Mouse (Mus musculus) midbrain, embryonic 15.5 days (tissue): Measurements from ENCODE around the gene Dap. TPM values are rescaled to one million over a fixed set of nuclear protein-coding genes. Genes with fewer than 3 reads are reported as not detected.

ENCODE experiments used
- ATAC-seq: fragments of 200-750 bp; cut with Nextera tagmentation; replicated peaks from 2 replicates; pipeline ENCODE4 v1.8.0; 2017; ENCODE audit warnings: moderate TSS enrichment
- H3K27ac ChIP-seq: fragments of 300-500 bp; sonication (generic); 2 replicates; pipeline ENCODE4 v1.5.1; 2015; ENCODE audit warnings: mild to moderate bottlenecking, inconsistent platforms
- H3K27me3 ChIP-seq: fragments of 300-500 bp; sonication (generic); replicated peaks from 2 replicates; pipeline ENCODE4 v1.6.1; 2015; ENCODE audit warnings: inconsistent platforms
- H3K36me3 ChIP-seq: fragments of 300-500 bp; sonication (generic); replicated peaks from 2 replicates; pipeline ENCODE4 v1.6.1; 2015; ENCODE audit warnings: inconsistent platforms
- H3K4me1 ChIP-seq: fragments of 300-500 bp; sonication (generic); 2 replicates; pipeline ENCODE4 v1.6.1; 2015; ENCODE audit warnings: inconsistent platforms
- H3K4me2 ChIP-seq: fragments of 300-500 bp; sonication (generic); 2 replicates; pipeline ENCODE4 v1.6.1; 2015; ENCODE audit warnings: inconsistent platforms, mild to moderate bottlenecking, moderate library complexity
- H3K4me3 ChIP-seq: fragments of 300-500 bp; sonication (generic); 2 replicates; pipeline ENCODE4 v1.5.1; 2015; ENCODE audit warnings: mild to moderate bottlenecking, inconsistent platforms
- H3K9ac ChIP-seq: fragments of 300-500 bp; sonication (generic); 2 replicates; pipeline ENCODE4 v1.6.1; 2015; ENCODE audit warnings: mild to moderate bottlenecking, inconsistent platforms
- H3K9me3 ChIP-seq: fragments of 300-500 bp; sonication (generic); 2 replicates; pipeline ENCODE4 v1.6.1; 2016; ENCODE audit warnings: inconsistent platforms
- WGBS: fragments of 180-500 bp; shearing (Covaris S2); methylation state at CpG from one replicate; pipeline ENCODE4 v1.1.7; 2015; ENCODE audit warnings: mixed read lengths; 5-methylcytosine and 5-hydroxymethylcytosine counted together
- polyA plus RNA-seq: library from polyadenylated mRNA; unstranded; fragments of >200 nt; fragmentation: Nextera tagmentation; extraction: Ambion mirVana; gene quantifications from 2 replicates; pipeline ENCODE4 v1.2.1, GENCODE M21; 2015

The Dap gene
- polyA plus RNA-seq, 1 experiment from 2014 or later, result 24.8 TPM

DNA sequence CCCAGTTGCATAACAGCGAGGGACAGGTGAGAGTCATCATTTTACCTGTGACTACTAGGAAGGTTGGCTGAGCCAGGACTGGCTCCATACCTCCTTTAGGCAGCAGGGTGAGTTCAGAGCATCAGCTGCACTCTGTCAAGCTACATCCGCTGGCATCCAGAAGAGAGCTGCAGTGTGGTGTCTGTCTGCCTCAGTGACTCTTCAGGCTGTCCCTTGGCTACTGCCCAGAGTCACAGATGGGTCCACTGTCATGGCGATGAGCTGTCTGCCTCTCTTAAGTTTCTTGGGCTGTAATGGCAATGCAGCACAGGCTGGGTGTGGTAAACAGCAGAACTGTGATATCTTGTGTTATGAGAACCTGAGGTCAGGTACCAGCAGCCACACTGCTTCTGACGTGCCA lies 16.1 kb downstream of the Dap start:
- WGBS, result 95% methylated on average over 4 of the region's 4 CpGs
- Histone ChIP-seq H3K36me3 (no peaks in the 10 kb centered on the region), H3K9ac (no peak overlapping the region), H3K4me1 (no peaks in the 10 kb centered on the region), H3K27ac (no peak overlapping the region), H3K4me3 (no peak overlapping the region), H3K27me3 (no peaks in the 10 kb centered on the region), H3K9me3 (no peaks in the 10 kb centered on the region), H3K4me2 (no peak overlapping the region)
- ATAC-seq, result no peak

DNA sequence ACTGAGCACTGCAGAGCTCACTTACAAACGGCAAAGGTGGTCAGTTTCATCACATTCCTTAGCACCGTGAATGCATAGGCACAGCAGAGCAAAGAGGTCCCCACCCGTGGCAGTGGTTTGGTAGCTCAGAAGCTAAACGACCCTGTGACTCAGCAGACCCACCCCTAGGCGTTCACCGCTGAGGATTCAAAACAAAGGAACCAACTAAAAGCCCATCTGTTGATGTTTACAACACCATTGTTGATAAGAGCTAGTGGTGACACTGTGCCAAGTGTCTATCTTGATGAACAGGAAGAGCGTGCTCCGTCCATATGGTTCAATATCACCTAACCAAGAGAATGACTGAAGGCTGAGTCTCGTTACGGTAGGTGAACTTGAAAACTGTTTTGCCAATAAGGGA lies 19.1 kb downstream of the Dap start:
- H3K4me2 ChIP-seq, result no peak overlapping the region
- no peak for ATAC-seq
- no peak overlapping the region for H3K27ac ChIP-seq
- no peaks in the 10 kb centered on the region for H3K36me3 ChIP-seq
- no peaks in the 10 kb centered on the region for H3K9me3 ChIP-seq
- no peaks in the 10 kb centered on the region for H3K4me1 ChIP-seq
- no peak overlapping the region for H3K9ac ChIP-seq
- H3K27me3 ChIP-seq, result no peaks in the 10 kb centered on the region
- 90% methylated on average over 10 of the region's 10 CpGs for WGBS
- no peak overlapping the region for H3K4me3 ChIP-seq

DNA sequence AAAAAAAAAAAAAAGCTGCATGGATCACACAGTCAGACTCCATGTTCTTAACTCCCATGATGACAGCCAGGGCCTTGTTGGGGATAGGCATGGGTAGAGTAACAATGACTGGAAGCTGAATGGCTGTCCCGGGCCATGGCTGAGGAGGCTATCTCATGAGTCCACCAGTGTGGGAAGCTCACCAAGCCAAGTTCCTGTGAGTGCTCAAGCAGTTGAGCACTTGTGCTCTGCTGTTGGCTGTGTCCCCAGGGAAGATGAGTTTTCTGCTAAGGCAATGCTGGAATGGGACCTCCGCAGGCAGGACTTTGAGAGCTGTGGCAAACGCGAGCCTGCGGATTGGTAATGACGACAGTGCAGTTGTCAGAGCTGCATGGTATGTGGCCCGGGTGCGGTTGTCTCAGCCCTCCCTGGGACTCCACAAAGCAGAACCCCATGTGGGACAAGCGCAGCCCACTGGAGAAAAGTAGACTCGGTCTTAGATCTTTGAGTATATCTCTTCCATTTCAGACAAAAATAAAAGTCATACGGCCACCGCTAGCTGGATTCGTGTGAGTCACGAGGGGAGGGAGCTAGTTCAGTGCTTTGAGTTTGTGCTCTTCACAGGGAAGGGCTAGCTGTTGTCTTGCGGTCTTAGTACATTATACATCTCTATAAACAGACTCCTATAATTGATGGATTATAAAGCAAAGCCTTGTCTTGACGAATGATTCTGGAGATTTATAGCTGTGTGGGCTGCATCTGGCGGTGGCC lies 20.8 kb downstream of the Dap start:
- Histone ChIP-seq H3K36me3 (no peaks in the 10 kb centered on the region), H3K27ac (no peak overlapping the region), H3K27me3 (no peaks in the 10 kb centered on the region), H3K9me3 (no peaks in the 10 kb centered on the region), H3K4me1 (no peaks in the 10 kb centered on the region), H3K4me3 (no peak overlapping the region), H3K9ac (no peak overlapping the region), H3K4me2 (no peak overlapping the region)
- ATAC-seq, result no peak
- 93% methylated on average over 17 of the region's 17 CpGs for WGBS

DNA sequence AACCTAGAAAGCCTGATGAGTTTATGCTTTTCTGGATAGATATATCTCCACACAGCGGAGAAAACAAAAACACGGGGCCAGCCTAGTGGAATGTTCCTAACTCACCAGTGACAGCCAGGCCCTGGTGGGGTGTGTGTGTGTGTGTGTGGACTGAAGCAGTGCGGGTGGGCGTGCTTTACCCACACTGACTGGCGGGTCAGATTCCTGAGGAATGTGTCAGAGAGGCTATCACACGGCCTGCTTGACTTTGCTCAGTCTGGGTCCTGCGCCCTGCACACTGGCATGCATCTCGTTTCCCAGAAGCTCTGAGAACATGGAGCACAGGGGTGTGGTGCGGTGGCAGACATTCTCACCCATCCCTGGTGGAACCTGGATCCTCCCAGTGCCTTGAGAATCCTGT lies 21.8 kb downstream of the Dap start:
- no peaks in the 10 kb centered on the region for H3K9me3 ChIP-seq
- peaks cover 8% of the 10 kb centered on the region for H3K4me1 ChIP-seq
- no peak overlapping the region for H3K9ac ChIP-seq
- no peaks in the 10 kb centered on the region for H3K27me3 ChIP-seq
- no peak overlapping the region for H3K27ac ChIP-seq
- H3K4me2 ChIP-seq, result no peak overlapping the region
- no peak overlapping the region for H3K4me3 ChIP-seq
- ATAC-seq, result no peak; the same call in 1 of the 2 replicates
- WGBS, result 84% methylated on average over 9 of the region's 9 CpGs
- H3K36me3 ChIP-seq, result no peaks in the 10 kb centered on the region

DNA sequence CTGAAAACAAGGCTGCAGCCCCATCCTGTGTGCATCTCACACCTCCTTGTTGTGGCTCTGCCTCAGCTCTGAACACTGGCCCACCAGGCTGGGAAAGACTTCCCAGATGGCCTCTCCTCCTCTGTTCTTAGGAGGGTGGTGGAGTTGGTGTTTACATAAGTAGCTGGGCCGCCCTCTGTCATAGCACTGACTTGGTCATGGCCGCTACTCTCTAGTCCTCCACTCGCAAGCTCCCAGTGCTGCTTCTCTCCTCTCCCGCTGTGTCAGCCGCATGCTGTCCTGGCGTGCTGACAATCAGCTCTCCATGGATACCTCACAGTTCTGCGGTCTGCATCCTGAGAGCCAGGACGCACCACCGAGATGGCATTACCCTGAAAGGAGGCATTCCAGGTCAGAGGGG lies 22.9 kb downstream of the Dap start:
- H3K4me3 ChIP-seq, result no peak overlapping the region
- 48% methylated on average over 9 of the region's 9 CpGs for WGBS
- no peaks in the 10 kb centered on the region for H3K27me3 ChIP-seq
- H3K4me1 ChIP-seq, result peaks cover 10% of the 10 kb centered on the region
- H3K36me3 ChIP-seq, result no peaks in the 10 kb centered on the region
- no peaks in the 10 kb centered on the region for H3K9me3 ChIP-seq
- H3K9ac ChIP-seq, result no peak overlapping the region
- no peak overlapping the region for H3K27ac ChIP-seq
- ATAC-seq, result 0 out of 2 replicates have a peak, but pooled peaks have one; percentile 22
- no peak overlapping the region for H3K4me2 ChIP-seq

DNA sequence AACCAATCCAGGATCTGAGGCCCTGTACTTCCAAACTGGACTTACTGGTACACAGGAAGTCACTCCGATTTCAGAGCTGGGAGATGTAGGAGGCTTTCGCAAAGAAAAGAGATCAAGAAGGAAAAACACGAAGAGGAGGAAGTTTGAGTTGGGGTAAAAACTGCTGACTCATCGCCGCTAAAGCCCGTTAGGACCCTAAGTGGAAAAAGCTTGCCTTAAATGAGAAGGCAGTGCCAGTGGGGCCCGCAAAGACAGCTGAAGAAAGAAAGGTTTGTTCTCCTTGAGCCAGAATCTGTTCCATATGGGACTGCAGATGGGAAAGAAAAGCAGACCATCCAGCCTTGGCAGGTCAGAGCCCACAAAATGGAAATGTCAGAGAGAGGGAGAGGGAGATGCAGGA lies 24.8 kb downstream of the Dap start:
- no peak overlapping the region for H3K27ac ChIP-seq
- H3K9me3 ChIP-seq, result no peaks in the 10 kb centered on the region
- H3K4me2 ChIP-seq, result no peak overlapping the region
- peaks cover 10% of the 10 kb centered on the region for H3K4me1 ChIP-seq
- WGBS, result 82% methylated on average over 7 of the region's 7 CpGs
- no peaks in the 10 kb centered on the region for H3K27me3 ChIP-seq
- no peak for ATAC-seq
- no peak overlapping the region for H3K4me3 ChIP-seq
- no peak overlapping the region for H3K9ac ChIP-seq
- no peaks in the 10 kb centered on the region for H3K36me3 ChIP-seq

DNA sequence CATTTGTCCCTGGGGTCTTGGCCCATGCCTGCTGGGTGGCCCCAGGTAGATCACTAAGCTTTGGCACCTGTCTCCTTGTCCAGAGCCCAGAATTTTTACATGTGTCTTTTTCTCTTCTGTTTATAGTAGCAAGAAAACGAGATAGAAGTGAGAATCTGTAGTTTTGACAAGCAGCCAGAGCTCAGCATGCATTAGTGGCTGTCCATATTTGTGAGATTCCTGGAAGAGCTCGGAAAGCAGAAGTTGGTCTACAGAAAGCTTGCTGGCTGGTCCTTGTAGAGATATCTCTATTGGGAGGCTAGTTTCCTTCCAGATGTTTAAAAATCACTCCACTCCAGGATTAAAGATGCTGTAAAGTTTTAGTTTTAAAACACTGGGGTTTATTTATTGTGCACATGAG lies 25.9 kb downstream of the Dap start:
- 55% methylated on average over 2 of the region's 2 CpGs for WGBS
- Histone ChIP-seq H3K4me3 (no peak overlapping the region), H3K36me3 (no peaks in the 10 kb centered on the region), H3K9ac (no peak overlapping the region), H3K27ac (no peak overlapping the region), H3K4me2 (no peak overlapping the region), H3K27me3 (no peaks in the 10 kb centered on the region), H3K9me3 (no peaks in the 10 kb centered on the region), H3K4me1 (peaks cover 10% of the 10 kb centered on the region)
- no peak for ATAC-seq

DNA sequence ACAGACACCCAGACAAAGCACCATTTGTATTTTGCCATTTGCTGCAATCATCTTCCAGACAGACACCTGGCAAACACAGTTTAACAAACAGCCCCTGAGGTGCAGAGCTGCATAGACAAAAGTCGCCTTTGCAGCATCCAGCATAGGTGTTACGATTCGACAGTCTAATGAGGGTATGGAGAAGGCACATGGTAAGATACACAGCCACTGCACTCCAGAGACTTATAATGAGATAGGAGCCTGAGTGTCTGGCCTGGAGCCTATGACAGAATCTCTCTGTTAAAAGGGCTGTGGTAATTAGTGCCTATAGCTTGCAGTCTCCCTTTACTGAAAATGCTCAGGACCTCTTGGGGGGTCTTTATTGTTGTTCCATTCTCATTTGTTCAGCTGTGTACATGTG lies 26.6 kb downstream of the Dap start:
- H3K36me3 ChIP-seq, result no peaks in the 10 kb centered on the region
- H3K4me2 ChIP-seq, result no peak overlapping the region
- H3K27ac ChIP-seq, result no peak overlapping the region
- WGBS, result 55% methylated on average over 3 of the region's 3 CpGs
- H3K9me3 ChIP-seq, result no peaks in the 10 kb centered on the region
- no peak overlapping the region for H3K9ac ChIP-seq
- no peak overlapping the region for H3K4me3 ChIP-seq
- no peaks in the 10 kb centered on the region for H3K27me3 ChIP-seq
- H3K4me1 ChIP-seq, result peaks cover 10% of the 10 kb centered on the region
- ATAC-seq, result 0 out of 2 replicates have a peak, but pooled peaks have one; percentile 50

DNA sequence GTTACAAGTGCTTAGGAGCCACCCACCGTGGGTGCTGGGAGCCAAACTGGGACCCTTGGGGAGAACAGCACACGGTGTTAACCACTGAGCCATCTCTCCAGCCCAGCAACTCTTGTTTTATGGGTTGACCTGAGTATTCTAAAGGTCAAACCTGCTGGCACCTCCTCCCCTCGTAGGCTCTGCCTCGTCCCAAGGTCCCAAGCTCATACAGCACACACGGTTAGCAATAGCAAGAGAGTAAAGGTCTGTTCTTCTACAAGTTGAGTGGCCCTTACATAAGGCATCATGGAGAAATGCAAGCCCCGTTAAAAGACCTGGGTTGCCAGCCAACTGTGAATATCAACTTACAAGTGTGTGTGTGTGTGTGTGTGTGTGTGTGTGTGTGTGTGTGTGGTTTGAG lies 27.1 kb downstream of the Dap start:
- H3K4me3 ChIP-seq, result no peak overlapping the region
- H3K4me2 ChIP-seq, result no peak overlapping the region
- 92% methylated on average over 6 of the region's 6 CpGs for WGBS
- H3K9ac ChIP-seq, result no peak overlapping the region
- no peaks in the 10 kb centered on the region for H3K9me3 ChIP-seq
- no peaks in the 10 kb centered on the region for H3K27me3 ChIP-seq
- no peaks in the 10 kb centered on the region for H3K36me3 ChIP-seq
- peaks cover 10% of the 10 kb centered on the region for H3K4me1 ChIP-seq
- ATAC-seq, result no peak
- no peak overlapping the region for H3K27ac ChIP-seq

DNA sequence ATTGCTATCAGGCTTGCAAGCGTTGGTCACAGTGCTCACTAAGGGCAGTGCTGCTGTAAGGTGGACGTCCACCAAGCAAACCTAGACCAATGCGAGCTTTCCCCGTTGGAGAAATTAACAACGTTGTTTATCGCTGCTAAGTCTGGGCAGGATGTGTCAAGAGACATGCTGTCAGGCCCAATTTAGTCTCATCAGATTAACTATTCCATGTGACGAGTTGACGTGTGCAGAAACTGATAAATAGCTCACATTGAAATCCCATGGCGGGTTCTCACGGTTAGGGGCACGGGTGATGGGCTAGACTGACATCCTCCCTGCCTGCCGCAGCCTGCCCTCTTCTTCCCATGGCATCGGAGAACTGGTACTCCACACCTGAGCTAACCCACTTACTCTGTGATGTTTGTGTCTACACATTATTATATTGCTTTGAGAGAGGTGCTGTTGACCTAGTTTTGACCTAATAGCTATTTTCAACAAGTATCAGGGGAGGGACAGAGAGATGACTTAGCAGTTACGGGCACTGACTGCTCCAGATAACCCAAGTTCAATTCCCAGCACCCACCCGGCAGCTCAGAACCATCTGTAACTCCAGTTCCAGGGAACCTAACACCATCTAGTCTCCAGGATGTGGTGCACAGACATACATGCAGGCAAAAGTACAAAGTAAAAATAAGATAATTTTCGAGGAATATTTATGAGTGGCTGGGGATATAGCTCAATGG lies 28.6 kb downstream of the Dap start:
- Histone ChIP-seq H3K4me1 (peaks cover 14% of the 10 kb centered on the region), H3K9me3 (no peaks in the 10 kb centered on the region), H3K36me3 (no peaks in the 10 kb centered on the region), H3K27ac (no peak overlapping the region), H3K9ac (no peak overlapping the region), H3K27me3 (no peaks in the 10 kb centered on the region), H3K4me3 (no peak overlapping the region), H3K4me2 (no peak overlapping the region)
- ATAC-seq, result no peak
- whole genome bisulfite sequencing, result 62% methylated on average over 16 of the region's 16 CpGs

DNA sequence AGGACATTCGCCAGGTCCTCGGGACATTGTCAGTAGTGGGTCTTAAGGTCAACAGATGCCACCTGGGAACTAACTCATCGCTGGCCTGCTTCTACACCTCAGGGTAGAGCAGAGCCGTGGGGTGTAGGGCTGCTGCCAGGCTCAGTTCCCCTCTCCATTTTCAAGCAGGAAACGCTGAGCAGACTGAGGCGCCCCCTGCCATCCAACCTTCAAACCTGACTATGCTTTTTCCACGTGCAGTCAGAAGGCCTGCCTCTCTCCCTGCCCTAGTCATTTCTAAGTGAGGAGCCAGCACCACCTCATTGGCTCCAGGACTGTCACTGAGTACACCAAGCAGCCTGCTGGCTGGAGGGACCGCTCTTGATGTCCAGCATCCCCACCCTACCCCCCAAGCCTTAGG lies 29.3 kb downstream of the Dap start:
- no peak for ATAC-seq
- Histone ChIP-seq H3K4me1 (peaks cover 14% of the 10 kb centered on the region), H3K4me3 (no peak overlapping the region), H3K4me2 (no peak overlapping the region), H3K9me3 (no peaks in the 10 kb centered on the region), H3K36me3 (no peaks in the 10 kb centered on the region), H3K27ac (no peak overlapping the region), H3K27me3 (no peaks in the 10 kb centered on the region), H3K9ac (no peak overlapping the region)
- 75% methylated on average over 8 of the region's 8 CpGs for WGBS

DNA sequence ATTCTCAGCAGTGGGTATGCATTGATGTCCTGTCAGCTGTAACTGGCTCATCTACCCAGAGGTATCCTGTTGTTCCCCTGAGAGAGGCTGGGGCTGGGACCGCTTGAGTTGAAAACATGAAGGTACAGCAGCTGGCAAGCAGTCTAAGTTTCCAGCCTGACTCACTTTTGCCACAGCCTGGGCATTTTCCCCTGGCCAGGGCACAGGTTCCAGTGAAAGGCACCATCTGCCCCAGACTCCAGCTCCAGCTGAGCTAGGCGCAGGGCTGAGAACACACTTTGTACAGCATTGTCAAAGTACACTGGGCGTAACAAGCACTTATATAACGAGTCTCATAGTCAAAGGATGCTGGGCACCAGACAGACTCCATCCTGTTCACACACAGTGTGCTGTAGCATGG lies 29.8 kb downstream of the Dap start:
- H3K4me3 ChIP-seq, result no peak overlapping the region
- H3K9ac ChIP-seq, result no peak overlapping the region
- no peak for ATAC-seq
- H3K4me1 ChIP-seq, result peaks cover 14% of the 10 kb centered on the region
- no peak overlapping the region for H3K4me2 ChIP-seq
- H3K36me3 ChIP-seq, result no peaks in the 10 kb centered on the region
- no peaks in the 10 kb centered on the region for H3K27me3 ChIP-seq
- no peaks in the 10 kb centered on the region for H3K9me3 ChIP-seq
- no peak overlapping the region for H3K27ac ChIP-seq
- 89% methylated on average over 4 of the region's 4 CpGs for WGBS
